Mouse (Mus musculus) cerebellum, adult 9-11 months (tissue): ENCODE measurements around the gene Gabrb1.
"Not testable (repeated sequence)": the region's sequence is repeated elsewhere in the genome, so short reads cannot be mapped to it uniquely, and the experiment has no call there.

Experiments used
- DNase-seq: peaks from one replicate; pipeline ENCODE4 v3.0.0; 2022

Gene Gabrb1

DNA sequence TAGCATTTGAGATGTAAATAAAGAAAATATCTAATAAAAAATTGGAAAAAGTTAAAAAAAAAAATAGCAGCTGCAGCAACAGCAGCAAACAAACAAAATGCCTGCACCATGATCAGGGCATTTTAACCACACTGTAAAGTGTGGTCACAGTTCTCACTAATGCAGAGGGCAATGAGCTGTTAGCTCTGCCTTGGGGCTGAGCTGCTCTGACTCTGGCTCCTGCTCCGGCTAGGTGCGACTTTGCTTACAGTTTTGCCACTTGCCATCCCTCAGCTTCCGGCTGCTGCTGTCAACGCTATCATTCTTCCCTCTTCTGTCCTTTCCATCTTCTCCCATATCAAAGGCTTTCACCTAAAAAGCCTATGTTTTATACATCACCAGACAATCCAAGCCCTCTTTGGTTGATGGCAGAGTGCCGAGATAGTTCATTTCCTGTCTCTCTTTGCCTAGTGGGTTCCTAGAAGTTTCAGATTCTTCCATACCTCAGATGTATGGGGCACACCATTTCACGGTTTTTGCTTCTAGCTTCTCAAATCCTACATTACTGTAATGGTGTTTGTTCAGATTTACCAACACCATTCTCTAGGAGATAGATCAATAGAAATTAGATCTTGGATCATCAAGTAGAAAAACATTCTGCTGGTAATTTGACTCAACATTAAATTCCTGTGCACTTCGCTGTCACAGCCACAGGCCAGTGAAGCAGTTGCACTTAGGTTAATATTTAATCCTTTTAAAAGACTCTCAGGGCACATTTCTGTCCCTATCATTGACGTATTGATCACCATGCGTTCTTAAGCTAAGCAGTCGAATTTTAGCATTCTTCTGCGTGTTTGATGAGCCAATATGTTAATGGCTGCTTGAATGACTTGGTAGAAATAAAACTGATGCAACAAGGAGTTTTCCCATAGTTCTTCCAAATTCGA, 385.6 kb downstream of the Gabrb1 start:
- DNase-seq = no peak

DNA sequence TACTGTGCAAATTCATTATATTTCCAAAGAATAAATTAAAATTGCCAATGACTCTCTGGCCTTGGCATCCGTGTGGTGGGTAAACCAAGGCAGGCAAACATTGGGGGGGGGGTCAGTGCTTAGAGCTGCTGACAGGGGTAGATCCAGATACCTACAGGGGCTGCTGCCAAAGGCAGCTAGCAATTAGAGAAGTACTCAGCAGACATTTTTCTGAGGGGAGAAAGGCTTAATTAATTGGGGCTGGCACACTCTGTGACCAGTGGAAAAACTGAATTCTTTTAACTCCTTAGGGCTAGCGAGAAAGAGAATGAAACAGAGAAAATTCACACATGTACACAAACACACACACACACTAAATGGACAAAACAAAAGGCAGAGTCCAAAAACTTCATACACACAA, 388.3 kb downstream of the Gabrb1 start:
- no peak for DNase-seq

DNA sequence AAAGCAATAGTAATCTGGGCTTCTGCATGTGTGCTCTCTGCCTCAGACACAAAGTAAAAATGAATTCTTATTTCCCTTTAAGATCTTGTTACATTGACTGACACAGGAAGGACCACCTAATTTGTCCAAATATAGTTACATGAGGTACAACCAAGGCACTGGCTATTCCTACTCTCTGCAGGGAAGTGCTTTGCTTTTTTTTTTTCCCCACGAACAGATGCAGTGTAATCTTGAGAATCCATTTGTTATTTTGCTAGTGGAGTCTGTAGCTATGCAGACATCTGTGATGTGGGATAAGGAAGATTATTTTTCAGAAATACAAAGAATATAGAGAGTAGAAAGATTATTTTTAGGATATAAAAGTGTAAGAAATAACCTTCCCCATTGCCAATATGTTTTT, 406.2 kb downstream of the Gabrb1 start:
- DNase-seq = no peak

DNA sequence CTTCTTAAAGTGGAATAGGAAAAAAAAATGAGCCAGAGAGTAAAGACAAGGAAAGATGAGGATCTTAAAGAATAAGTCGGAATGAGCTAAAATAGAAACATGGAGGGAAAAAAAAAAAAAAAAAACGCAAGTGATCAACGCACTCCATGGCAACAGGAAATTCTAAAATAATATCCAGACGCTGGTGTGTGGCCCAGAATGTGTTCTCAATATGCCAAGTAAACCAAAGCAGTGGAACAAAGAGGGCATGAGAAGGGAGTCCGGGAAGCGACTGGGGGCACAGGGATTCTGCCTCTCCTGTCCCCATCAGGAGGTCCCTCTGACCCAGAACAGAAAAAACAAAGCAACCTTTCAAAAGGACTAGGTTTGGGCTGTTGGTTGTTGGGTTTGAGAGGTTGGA, 410.9 kb downstream of the Gabrb1 start:
- DNase-seq = peak; percentile 27

DNA sequence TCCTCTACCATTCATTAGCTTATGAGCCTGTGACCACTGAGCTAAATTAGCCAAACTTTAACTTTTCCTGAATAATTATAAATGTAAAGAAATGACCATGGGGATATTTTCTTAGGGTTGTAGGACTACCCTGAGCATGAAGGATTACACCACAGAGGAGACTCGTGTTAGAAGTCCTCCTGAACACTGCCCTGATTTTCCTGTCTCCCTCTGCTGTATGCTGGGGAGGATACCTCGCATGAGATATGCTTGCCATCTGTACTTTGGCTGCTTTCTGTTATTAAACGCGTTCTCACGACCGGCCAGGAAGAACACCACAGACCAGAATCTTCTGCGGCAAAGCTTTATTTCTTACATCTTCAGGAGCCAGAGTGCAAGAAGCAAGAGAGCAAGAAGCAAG, 411.5 kb downstream of the Gabrb1 start:
- DNase-seq = not testable (repeated sequence)

DNA sequence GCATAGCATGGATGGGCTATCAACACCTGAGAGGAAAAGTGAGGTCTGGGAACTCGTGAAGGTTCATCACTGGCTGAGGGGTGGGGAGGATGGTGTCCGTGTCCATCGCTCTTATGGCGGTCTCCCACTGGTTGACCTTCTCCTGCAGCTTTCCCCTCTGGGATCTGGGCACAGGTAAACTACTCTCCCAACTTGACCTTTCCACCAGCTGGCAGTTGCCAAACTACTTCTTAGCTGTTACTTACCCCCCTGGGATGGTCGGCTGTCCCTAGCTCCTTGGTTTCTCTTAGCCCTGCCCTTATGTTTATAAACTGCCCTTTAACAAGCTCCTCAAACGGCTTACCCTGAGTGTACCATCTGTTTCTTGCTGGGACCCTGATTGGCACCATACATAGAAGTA, 418.9 kb downstream of the Gabrb1 start:
- DNase-seq = peak; percentile 50

DNA sequence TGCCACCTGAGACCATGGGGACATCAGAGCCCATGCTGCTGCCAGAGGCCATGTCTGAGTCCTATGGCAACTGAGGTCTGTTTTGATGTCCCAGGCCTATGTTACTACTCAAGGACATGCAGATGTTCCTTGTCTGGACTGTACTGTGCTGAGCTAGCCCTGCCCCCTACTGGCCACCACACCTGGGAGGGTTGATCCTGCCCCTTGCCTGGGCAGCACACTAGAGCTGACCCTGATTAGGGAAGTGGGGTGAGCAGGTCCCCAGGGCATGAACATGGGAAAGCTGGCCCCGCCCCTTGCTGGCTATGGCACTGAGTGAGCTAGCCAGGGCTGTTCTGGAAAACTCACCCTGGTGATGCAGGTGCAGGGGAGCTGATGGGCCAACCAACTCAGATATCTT, 428.6 kb downstream of the Gabrb1 start:
- no peak for DNase-seq

DNA sequence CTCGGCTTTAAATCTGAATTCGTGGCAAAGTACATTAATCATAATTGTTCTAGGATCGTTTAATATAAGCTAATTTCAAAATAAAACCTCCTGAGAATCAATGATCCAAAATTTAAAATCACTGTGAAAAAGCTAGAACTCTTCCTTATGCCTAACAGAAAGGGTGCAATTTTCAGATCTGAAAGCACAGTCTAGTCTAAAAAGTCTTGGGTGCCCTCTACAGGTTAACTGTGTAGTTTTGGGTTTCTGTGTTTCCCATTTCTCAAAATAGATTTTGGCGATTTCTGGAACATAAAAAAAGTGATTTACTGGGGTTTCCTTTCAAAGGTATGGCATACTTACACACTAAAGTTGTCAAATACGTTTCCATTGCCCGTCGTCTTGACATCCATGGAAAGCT, 436.7 kb downstream of the Gabrb1 start:
- no peak for DNase-seq

DNA sequence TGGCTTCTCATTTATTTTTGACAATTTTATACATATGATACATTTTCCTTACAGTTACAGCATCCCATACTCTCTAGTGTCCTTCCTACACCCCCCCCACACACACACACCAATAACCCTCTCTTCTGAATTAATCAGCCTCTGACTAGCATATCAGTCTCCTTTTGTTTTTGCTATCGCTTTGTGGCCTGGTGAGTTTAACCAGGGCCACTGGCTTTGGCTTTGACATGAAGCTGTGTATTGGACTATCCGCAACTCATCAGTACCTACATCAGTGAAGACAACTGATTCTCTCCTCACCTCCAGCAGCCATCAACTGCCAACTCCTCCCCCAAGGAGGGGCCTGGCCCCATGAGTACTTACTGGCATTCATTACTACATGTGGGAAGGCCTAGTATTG, 437.1 kb downstream of the Gabrb1 start:
- no peak for DNase-seq

DNA sequence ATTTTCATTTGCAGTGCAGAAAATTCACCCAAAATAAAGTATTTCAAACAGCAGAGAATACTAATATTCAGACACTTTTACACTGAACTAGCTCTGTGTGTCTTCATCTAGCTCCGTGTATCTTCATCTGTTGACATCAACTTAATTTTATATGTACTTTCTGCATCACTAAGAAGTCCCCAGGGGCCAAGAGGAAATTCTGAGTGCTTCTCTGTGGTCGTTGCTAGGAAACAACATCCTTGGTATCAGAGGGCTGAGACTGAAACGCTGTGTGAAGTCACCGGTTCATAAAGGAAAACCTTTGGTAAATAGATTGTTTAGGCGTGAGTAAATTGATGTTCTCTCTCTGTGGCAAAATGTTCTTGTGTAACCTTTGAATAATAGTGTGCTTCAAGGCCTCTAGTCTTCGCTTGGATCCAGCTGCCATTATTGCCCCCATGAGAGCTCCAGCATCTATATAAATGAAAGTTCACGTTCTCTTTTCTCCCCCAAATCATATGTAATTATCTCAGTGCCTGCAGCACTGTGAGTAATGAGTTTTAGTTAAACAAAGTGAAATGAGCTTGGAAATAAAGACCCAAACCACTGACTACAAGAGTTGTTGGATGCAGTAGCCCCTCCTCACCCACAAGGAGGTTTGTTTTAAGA, 446.5 kb downstream of the Gabrb1 start:
- DNase-seq = no peak

DNA sequence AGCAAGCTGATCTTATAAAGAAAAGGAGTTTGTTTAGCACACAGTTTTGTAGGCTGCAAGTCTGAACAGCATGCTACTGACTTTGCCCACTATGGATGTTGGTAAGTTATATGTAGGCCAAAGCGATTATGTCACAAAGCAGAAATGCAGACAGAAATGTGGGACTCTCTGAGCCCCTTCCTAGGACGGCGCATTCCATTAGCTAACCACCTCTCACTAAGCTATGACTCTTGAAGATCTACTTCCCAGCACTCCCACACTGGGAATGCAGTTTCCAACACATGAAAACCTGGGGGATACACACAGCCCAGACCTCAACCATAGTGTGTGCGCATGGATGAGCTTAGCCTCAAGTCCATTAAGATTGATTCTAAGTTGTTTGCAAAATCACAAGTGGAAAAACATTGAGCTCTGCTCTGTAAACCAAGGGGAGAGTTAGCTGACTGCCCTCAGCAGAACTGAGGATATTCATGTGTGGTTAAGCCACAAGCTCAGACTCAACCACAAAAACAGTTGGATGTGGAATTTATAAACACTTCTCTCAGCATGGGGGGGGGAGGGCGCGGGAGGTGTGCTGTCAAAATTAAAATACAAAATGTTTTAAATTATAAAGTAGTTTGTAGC, 464.6 kb downstream of the Gabrb1 start:
- DNase-seq = no peak

DNA sequence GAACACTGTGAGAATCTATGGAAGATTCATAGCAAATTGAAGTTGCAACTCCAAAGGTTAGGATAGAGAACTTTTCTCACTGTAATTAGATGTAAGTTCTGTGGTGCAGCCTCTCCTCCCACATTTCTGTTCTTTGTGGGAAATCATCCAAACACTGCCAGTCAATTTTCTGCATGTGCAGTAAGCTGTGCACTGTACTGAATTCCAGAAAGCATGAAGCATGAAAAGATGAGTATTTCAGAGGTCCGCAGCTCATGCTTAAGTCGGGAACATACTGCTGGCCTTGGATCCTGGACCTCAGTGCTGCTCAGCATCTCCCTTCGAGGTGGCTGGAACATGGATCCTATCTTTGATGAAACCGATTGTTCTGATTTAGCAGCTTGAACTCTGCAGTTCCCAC, 468.8 kb downstream of the Gabrb1 start:
- no peak for DNase-seq

DNA sequence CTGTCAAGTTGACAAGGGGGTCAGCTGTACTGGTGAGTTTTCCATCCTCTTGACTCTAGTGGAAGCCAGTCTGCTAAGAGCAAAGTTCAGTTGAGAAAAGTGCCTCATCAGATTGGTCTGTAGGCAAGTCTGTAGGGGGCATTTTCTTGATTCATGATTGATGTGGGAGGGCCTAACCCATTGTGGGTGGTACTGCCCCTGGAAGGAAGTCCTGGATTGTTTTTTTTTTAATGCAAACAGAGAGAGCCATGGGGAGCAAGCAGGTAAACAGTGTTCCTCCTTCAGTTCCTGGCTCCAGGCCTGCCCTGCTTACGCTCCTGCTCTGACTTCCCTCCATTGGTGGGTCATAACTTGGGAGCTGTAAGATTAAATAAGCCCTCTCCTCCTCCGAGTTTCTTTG, 476.0 kb downstream of the Gabrb1 start:
- DNase-seq = no peak

DNA sequence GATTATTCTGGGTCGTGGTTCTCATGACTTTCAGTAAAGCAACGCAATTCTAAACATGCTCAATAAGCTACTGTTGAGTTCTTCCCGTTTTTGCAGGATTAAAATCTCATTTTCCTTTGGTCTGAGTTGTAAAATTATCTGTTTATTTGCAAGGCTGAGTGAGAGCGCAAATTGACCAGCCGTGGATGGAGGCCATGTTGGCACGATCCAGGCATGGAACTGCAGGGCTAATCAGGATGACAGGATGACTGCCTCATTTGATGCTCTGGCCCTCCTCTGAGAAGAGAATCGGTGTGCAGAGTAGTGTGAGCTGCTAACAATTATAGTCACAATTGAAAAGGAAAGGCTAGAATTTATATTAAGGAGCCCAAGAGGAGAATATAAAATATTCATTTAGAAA, 480.3 kb downstream of the Gabrb1 start:
- DNase-seq = no peak

DNA sequence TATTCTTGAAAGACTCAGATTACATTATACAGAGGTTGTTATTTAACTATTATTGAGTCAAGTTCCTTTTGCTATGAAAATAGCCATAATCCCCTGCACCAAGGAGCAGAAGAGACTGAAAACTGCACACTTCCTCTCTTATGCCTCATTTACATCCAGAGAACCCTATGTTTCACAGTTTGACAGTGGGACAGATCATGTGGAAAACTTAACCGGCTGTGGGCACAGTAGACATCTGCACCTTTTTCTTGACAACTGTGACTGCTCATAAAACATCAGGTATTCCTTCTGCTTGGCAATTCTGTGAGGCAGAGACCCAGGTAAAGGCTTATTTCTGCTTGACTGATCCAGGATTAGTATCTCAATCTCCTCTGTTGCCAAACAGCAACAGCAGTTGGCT, 481.7 kb downstream of the Gabrb1 start:
- DNase-seq = no peak

DNA sequence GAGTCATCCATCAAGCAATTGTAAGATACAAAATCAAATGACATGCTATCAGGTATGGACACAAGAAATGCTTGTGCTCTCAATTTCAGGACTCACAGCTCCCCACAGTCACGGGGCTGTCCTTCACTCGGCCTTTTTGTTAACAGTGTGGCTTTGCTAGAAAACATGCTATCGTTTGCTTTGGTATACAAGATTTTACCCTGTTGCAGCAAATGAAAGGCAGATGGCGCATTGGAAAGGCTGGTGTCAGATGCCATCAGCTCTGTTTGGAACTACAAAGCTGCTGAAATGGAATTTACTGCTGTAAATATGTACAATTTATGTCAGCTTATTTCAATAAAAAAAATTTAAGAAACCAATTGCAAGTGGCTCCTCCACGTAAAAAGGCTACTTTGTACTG, 490.8 kb downstream of the Gabrb1 start:
- no peak for DNase-seq

DNA sequence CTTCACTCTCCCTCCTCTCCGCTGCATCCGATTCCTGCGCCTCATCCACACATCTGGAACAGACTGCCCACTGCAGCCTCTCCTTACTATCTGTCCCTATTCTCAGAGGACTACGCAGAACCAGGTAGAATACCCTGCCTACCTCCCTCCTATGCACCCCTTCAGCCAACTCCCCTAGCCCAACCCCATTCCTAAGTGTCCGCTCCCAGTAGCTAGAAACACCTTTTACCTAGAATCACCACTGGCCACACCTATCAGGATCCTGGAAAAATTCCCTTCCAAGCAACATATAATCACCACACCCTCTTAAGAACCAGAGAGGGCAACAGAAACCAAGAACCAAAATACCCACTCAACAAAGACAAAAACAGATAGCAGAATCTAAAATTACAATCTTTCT, 493.0 kb downstream of the Gabrb1 start:
- DNase-seq = no peak

DNA sequence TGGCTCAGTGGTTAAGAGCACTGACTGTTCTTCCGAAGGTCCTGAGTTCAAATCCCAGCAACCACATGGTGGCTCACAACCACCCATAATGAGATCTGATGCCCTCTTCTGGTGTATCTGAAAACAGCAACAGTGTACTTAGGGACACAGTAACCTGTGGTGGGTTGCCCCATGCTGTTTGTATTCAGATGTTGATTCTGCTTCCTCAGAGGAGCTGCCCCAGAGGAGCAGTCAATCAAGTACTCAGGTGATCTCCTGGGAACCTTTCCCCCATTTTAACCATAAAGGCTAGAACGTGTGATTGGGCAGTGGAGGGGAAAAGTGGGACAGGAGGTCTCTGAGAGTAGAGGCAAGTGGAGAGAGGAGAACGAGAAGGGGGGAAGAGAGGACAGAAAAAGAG, 497.8 kb downstream of the Gabrb1 start:
- DNase-seq = not testable (repeated sequence)

DNA sequence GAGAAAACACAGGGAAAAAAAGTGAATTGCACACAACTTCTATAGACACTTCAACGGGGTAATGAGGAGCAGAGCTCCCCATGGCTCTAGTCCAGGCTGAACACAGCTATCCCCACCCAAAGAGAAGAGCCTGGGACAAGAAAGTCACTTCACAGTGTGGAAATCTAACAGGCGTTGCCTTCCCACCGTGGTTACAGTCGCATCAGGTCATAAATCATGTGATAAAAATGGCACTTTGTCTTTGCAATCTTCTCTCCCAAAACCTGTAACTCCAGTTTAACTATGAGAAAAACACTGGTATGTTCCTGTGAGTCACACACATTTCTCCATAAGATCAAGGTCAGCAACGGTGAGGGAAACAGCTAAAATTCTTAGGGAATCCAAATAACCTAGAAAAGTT, 498.7 kb downstream of the Gabrb1 start:
- DNase-seq = no peak

DNA sequence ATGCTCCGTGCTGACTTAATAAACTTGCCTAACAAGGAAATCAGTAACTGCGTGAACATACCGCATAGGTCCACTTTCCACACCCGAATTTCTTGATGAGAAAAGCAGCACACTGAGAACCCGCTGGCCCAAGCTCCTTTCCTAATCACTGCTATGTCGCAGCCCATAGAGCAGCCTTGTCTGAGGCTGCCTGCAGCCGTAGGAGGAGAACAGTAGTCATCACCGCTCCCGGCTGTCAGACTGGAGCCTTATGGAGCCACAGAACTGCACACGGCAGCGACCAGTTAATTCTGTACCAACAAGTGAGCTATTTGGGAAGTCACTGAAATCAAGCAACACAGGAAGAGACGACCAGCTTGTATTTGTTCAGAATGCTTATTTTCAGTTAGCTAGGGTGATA, 500.8 kb downstream of the Gabrb1 start:
- no peak for DNase-seq

DNA sequence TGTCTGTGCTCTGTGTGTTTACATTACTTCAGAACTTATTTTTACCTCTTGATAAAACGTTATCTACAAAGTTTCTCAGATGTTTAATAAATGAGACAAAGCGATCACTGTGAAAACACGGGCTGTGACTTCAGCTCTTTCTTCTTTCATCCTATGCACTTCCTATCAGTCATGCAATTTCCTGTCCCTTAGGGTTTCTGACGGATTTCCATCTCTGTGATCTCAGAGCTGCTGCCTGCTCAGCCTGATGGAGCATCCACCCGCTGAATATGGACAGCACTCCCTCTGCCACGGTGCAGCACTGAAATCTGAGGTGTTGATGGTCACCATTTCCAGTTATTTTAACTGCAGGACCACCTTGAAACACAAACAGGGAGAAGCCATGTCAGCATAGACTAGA, 501.6 kb downstream of the Gabrb1 start:
- no peak for DNase-seq

DNA sequence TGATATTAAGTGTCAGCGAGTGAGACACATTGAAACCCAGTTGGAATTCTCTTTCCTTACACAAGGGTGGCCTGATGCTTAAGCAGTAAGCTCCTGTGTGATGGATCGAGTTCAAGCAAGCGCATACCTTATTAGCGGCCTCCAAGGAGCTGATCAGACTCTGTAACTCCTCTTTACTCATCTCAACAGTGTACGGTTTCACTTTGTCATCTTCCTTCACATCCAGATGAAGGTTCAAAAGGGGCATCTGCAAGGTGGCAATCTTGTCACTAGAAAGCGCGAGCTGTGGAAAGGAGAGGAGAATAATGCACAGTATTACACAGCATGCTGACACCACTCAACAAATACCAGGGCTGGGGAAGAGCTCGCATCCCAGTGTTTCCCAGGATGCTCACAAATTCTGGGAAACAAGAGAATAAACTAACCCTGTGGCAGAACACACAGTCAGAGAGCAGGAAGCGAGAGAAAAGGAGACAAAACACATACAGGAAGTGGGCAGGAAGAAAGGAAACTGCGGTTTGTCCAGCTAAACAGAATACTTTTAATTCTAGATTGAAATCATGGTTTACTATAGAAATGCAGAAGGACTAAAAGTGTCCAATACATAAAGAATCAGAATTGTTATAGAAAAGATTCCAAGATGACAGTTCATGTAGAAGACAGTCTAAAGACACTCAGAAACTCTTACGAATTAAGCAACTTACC, 503.0 kb downstream of the Gabrb1 start:
- DNase-seq = no peak

DNA sequence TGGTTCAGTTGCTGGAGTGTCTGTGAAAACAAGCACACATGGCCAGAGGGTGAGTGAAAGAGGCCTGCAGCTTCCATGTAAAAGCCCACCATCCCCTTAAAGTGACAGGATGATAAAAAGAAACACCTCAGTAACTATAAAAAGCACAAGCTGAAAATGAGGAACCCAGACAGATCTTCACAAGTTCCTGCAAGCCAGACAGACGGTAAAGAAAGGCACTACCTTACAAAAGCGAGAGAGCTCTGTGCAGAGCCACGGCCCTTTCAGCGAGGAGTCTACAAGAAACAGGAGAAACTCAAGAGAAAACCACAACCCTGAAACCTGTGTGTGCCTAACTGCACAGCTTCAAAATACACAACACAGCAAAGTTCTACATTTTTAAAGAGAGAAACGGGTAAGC, 504.9 kb downstream of the Gabrb1 start:
- DNase-seq = no peak

DNA sequence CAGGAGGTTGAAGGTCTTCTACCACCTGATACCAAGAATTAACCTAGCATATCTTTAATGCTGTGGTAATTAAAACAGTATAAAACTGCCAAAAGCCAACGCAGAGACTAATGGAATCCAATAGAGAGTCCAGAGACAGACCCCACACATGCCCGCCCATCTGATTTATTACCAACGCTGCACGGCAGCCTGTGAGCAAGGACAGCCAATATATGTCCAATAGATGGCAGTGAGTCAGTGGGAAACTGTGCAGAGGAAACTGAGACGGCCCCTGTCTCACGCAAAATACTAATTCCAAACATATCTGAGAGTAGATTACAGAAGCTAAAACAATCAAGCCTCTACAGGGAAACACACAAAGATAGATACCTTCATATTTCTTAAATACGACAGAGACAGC, 506.5 kb downstream of the Gabrb1 start:
- DNase-seq = no peak
